Mouse (Mus musculus): ENCODE data around the gene Rpusd2. TPM values are rescaled to one million over a fixed set of nuclear protein-coding genes. Genes with fewer than 3 reads are reported as not detected.

The Rpusd2 gene
- total and polyA plus RNA-seq, 3 experiments, result 15.5 to 18.6 TPM; not detected in 1

GRCm38 (mm10) chr2:118999025-118999639 is 35.5 kb upstream of the Rpusd2 start:
- Histone ChIP-seq H3K4me1 (ENCODE audit: control insufficient read depth in 1 of 2, insufficient read depth in 2 of 2, low read length in 2 of 2) (peaks cover 0 to 14% of the 10 kb centered on the region in 2 experiments), H3K79me2 (ENCODE audit: control insufficient read depth, insufficient read depth, low read length, poor library complexity) (no peaks in the 10 kb centered on the region), H3K9ac (ENCODE audit: control insufficient read depth, low read depth, low read length, poor library complexity, severe bottlenecking) (no peak overlapping the region; the same call in 1 of the 2 replicates), H3K36me3 (ENCODE audit: control insufficient read depth in 1 of 2, insufficient read depth in 2 of 2, low read length in 2 of 2) (peaks cover 0 to 4% of the 10 kb centered on the region in 2 experiments; a peak in 2 of 4 replicates), H3K27me3 (ENCODE audit: control insufficient read depth in 1 of 2, insufficient read depth in 2 of 2, low read length in 2 of 2) (peaks cover 0 to 2% of the 10 kb centered on the region in 2 experiments; a peak in 2 of 4 replicates), H3K27ac (ENCODE audit: control insufficient read depth, low read depth, low read length) (no peak overlapping the region), H3K4me3 (ENCODE audit: control insufficient read depth in 1 of 2, insufficient read depth in 1 of 2, low read depth in 2 of 2, low read length in 2 of 2) (no peak overlapping the region), H3K9me3 (replicated peaks; ENCODE audit: insufficient read depth, low read length) (no peaks in the 10 kb centered on the region)
- TF ChIP-seq TCF12 (IDR thresholded peaks at IDR 0.05; ENCODE audit: low read depth, low read length), result no peak
- TF ChIP-seq MAFK (IDR thresholded peaks at IDR 0.05; ENCODE audit: borderline replicate concordance, low read depth, low read length), result no peak
- no peak for TF ChIP-seq SMC3 (IDR thresholded peaks at IDR 0.05; ENCODE audit: low read depth, low read length)
- no peak for TF ChIP-seq MAX (IDR thresholded peaks at IDR 0.05; ENCODE audit: low read length)
- no peak for TF ChIP-seq CTCF (IDR thresholded peaks at IDR 0.05 in 2 of 3, conservative IDR thresholded peaks at IDR 0.05 in 1 of 3; ENCODE audit: control insufficient read depth in 1 of 3, insufficient read depth in 1 of 3, low read depth in 2 of 3, low read length in 3 of 3, poor library complexity in 1 of 3, severe bottlenecking in 1 of 3)
- TF ChIP-seq SIN3A (IDR thresholded peaks at IDR 0.05; ENCODE audit: low read length), result no peak
- no peak for TF ChIP-seq NELFE (IDR thresholded peaks at IDR 0.05; ENCODE audit: low read depth, low read length)
- TF ChIP-seq ETS1 (IDR thresholded peaks at IDR 0.05; ENCODE audit: low read depth, low read length), result no peak
- no peak for TF ChIP-seq KAT2A (conservative IDR thresholded peaks at IDR 0.05; ENCODE audit: low read depth, low read length)
- TF ChIP-seq ELF1 (IDR thresholded peaks at IDR 0.05; ENCODE audit: low read depth, low read length), result no peak
- no peak for TF ChIP-seq ZNF384 (IDR thresholded peaks at IDR 0.05; ENCODE audit: low read depth, low read length)
- TF ChIP-seq ZKSCAN1 (IDR thresholded peaks at IDR 0.05; ENCODE audit: low read depth, low read length), result no peak
- no peak for TF ChIP-seq RAD21 (IDR thresholded peaks at IDR 0.05; ENCODE audit: low read depth, low read length)
- TF ChIP-seq GABPA (IDR thresholded peaks at IDR 0.05; ENCODE audit: low read depth, low read length), result no peak
- no peak for TF ChIP-seq EP300 (IDR thresholded peaks at IDR 0.05; ENCODE audit: low read depth in 1 of 2, low read length in 2 of 2)
- no peak for DNase-seq (ENCODE audit: low read depth, low spot score)

GRCm38 (mm10) chr2:119006886-119007285 is 27.7 kb upstream of the Rpusd2 start:
- no peaks in the 10 kb centered on the region for H3K9me3 ChIP-seq (replicated peaks; ENCODE audit: insufficient read depth, low read length)
- no peak for DNase-seq (ENCODE audit: low read depth, low spot score)
- H3K79me2 ChIP-seq (ENCODE audit: control insufficient read depth, insufficient read depth, low read length, poor library complexity), result no peaks in the 10 kb centered on the region
- H3K9ac ChIP-seq (ENCODE audit: control insufficient read depth, low read depth, low read length, poor library complexity, severe bottlenecking), result no peak overlapping the region
- H3K27me3 ChIP-seq (ENCODE audit: control insufficient read depth in 1 of 2, insufficient read depth in 2 of 2, low read length in 2 of 2), result no peaks in the 10 kb centered on the region
- peaks cover 0 to 2% of the 10 kb centered on the region in 2 experiments; a peak in 2 of 4 replicates for H3K36me3 ChIP-seq (ENCODE audit: control insufficient read depth in 1 of 2, insufficient read depth in 2 of 2, low read length in 2 of 2)
- no peak overlapping the region for H3K27ac ChIP-seq (ENCODE audit: control insufficient read depth, low read depth, low read length)
- peaks cover 0 to 3% of the 10 kb centered on the region in 2 experiments; a peak in 3 of 4 replicates for H3K4me1 ChIP-seq (ENCODE audit: control insufficient read depth in 1 of 2, insufficient read depth in 2 of 2, low read length in 2 of 2)
- H3K4me3 ChIP-seq (ENCODE audit: control insufficient read depth in 1 of 2, insufficient read depth in 1 of 2, low read depth in 2 of 2, low read length in 2 of 2), result no peak overlapping the region
- TF ChIP-seq ELF1 (IDR thresholded peaks at IDR 0.05; ENCODE audit: low read depth, low read length) (no peak), POLR2AphosphoS5 (IDR thresholded peaks at IDR 0.05; ENCODE audit: borderline replicate concordance, low read depth, low read length) (no peak), POLR2AphosphoS2 (IDR thresholded peaks at IDR 0.05; ENCODE audit: low read length) (no peak), JUND (IDR thresholded peaks at IDR 0.05; ENCODE audit: low read depth, low read length) (no peak), GABPA (IDR thresholded peaks at IDR 0.05; ENCODE audit: low read depth, low read length) (no peak), HCFC1 (IDR thresholded peaks at IDR 0.05; ENCODE audit: low read depth, low read length) (no peak), SIN3A (IDR thresholded peaks at IDR 0.05; ENCODE audit: low read length) (no peak), ZMIZ1 (IDR thresholded peaks at IDR 0.05; ENCODE audit: low read depth, low read length) (no peak), MYC (IDR thresholded peaks at IDR 0.05; ENCODE audit: low read depth, low read length) (no peak), MAFK (IDR thresholded peaks at IDR 0.05; ENCODE audit: borderline replicate concordance, low read depth, low read length) (no peak), ZKSCAN1 (IDR thresholded peaks at IDR 0.05; ENCODE audit: low read depth, low read length) (no peak), CTCF (IDR thresholded peaks at IDR 0.05 in 2 of 3, conservative IDR thresholded peaks at IDR 0.05 in 1 of 3; ENCODE audit: control insufficient read depth in 1 of 3, insufficient read depth in 1 of 3, low read depth in 2 of 3, low read length in 3 of 3, poor library complexity in 1 of 3, severe bottlenecking in 1 of 3) (no peak), MEF2A (IDR thresholded peaks at IDR 0.05; ENCODE audit: extremely low read depth, insufficient replicate concordance, low read depth, low read length, poor library complexity, severe bottlenecking) (no peak), ETS1 (IDR thresholded peaks at IDR 0.05; ENCODE audit: low read depth, low read length) (no peak), ZNF384 (IDR thresholded peaks at IDR 0.05; ENCODE audit: low read depth, low read length) (no peak), POLR2A (IDR thresholded peaks at IDR 0.05; ENCODE audit: control insufficient read depth in 1 of 2, insufficient read depth in 1 of 2, low read depth in 1 of 2, low read length in 2 of 2, poor library complexity in 1 of 2) (no peak), TCF12 (IDR thresholded peaks at IDR 0.05; ENCODE audit: low read depth, low read length) (no peak)

Measured in MEL (cell line).